ENCODE assay signal across 8 mouse cellular contexts in genomic region chrY:1246117-1246516, GRCm38 (mm10). TPM values are rescaled to one million over a fixed set of nuclear protein-coding genes. Genes with fewer than 3 reads are reported as not detected.
DNase-seq lines count a peak whose midpoint lies in the region; ATAC-seq and TF ChIP-seq lines count a peak whose summit lies in the region.
"Had no signal": no experiment of that assay in that cellular context is flagged by ENCODE, and none has a peak within 500 bp of the region (broad histone marks: within the 10 kb centered on the region; RNA-seq: fewer than 3 reads in every experiment).

No protein-coding gene starts in this region.

- H3K27me3 ChIP-seq in hindbrain, embryonic 10.5 days (ENCODE audit: insufficient read depth, poor library complexity, severe bottlenecking), result no peaks in the 10 kb centered on the region
- no peaks in the 10 kb centered on the region for H3K27me3 ChIP-seq in hindbrain, embryonic 11.5 days (ENCODE audit: control insufficient read depth, insufficient read depth, low read length)
- no peaks in the 10 kb centered on the region for H3K27me3 ChIP-seq in liver, embryonic 14.5 days (ENCODE audit: control insufficient read depth, insufficient read depth, low read length)
- H3K27me3 ChIP-seq in thymus, adult 2 months (ENCODE audit: control insufficient read depth, insufficient read depth, low read length), result no peaks in the 10 kb centered on the region

- 60% methylated on average over 6 of the region's 6 CpGs for WGBS in hindbrain, embryonic 10.5 days
- WGBS in hindbrain, embryonic 11.5 days, result 20% methylated on average over 2 of the region's 6 CpGs
- 56% methylated on average over 5 of the region's 6 CpGs for WGBS in liver, embryonic 14.5 days (ENCODE audit: insufficient replicate concordance)
- 58% methylated on average over 6 of the region's 6 CpGs for WGBS in thymus, adult 2 months

- no peaks in the 10 kb centered on the region for H3K9me3 ChIP-seq in hindbrain, embryonic 10.5 days
- H3K9me3 ChIP-seq in hindbrain, embryonic 11.5 days (ENCODE audit: control insufficient read depth, low read length), result no peaks in the 10 kb centered on the region
- H3K9me3 ChIP-seq in liver, embryonic 14.5 days (ENCODE audit: control insufficient read depth, low read length), result no peaks in the 10 kb centered on the region

- no peak overlapping the region for H3K4me2 ChIP-seq in hindbrain, embryonic 11.5 days (replicated peaks; ENCODE audit: low read depth, low read length)
- peak overlapping the region; percentile 20; the same call in 1 of the 2 replicates for H3K4me2 ChIP-seq in liver, embryonic 14.5 days (ENCODE audit: low read depth)

- H3K4me1 ChIP-seq in hindbrain, embryonic 10.5 days (replicated peaks), result no peaks in the 10 kb centered on the region
- H3K4me1 ChIP-seq in hindbrain, embryonic 11.5 days (replicated peaks; ENCODE audit: control insufficient read depth, insufficient read depth, low read length), result no peaks in the 10 kb centered on the region
- no peaks in the 10 kb centered on the region for H3K4me1 ChIP-seq in cortical plate, adult 2 months (ENCODE audit: control insufficient read depth, insufficient read depth, low read length)
- H3K4me1 ChIP-seq in liver, embryonic 14.5 days (replicated peaks; ENCODE audit: control insufficient read depth in 2 of 2, insufficient read depth in 2 of 2, low read length in 1 of 2), result no peaks in the 10 kb centered on the region
- no peaks in the 10 kb centered on the region for H3K4me1 ChIP-seq in thymus, adult 2 months (replicated peaks; ENCODE audit: control insufficient read depth, insufficient read depth, low read length)

- no peaks in the 10 kb centered on the region for H3K36me3 ChIP-seq in hindbrain, embryonic 10.5 days
- H3K36me3 ChIP-seq in hindbrain, embryonic 11.5 days (ENCODE audit: control insufficient read depth, insufficient read depth, low read length), result no peaks in the 10 kb centered on the region
- no peaks in the 10 kb centered on the region for H3K36me3 ChIP-seq in liver, embryonic 14.5 days (replicated peaks; ENCODE audit: control insufficient read depth, insufficient read depth, low read depth)
- no peaks in the 10 kb centered on the region for H3K36me3 ChIP-seq in thymus, adult 2 months (ENCODE audit: control insufficient read depth, insufficient read depth, low read length)

- TF ChIP-seq POLR2A in cortical plate, adult 2 months (IDR thresholded peaks at IDR 0.05; ENCODE audit: extremely low read depth, insufficient read depth, low read length), result no peak
- TF ChIP-seq POLR2A in thymus, adult 2 months (IDR thresholded peaks at IDR 0.05; ENCODE audit: control insufficient read depth, extremely low read depth, insufficient read depth, low read length, poor library complexity), result no peak

- no peak for DNase-seq in hindbrain, embryonic 10.5 days (ENCODE audit: low spot score)
- DNase-seq in hindbrain, embryonic 11.5 days (ENCODE audit: low spot score), result no peak
- peak; percentile 38 for DNase-seq in CD4-positive, CD25-positive, alpha-beta regulatory T cell, adult 2 months (ENCODE audit: low read depth, low spot score)
- no peak for DNase-seq in liver, embryonic 14.5 days (ENCODE audit: low read depth in 3 of 3, low spot score in 3 of 3)
- no peak for DNase-seq in thymus, adult 2 months
- no peak for DNase-seq in testis, postnatal 10 days (ENCODE audit: low spot score)
- DNase-seq: adrenal gland, adult 8-10 months had no signal

- no peak overlapping the region for H3K27ac ChIP-seq in hindbrain, embryonic 10.5 days
- no peak overlapping the region for H3K27ac ChIP-seq in hindbrain, embryonic 11.5 days (ENCODE audit: low read depth, low read length)
- no peak overlapping the region for H3K27ac ChIP-seq in cortical plate, adult 2 months (ENCODE audit: insufficient read depth, low read length)
- H3K27ac ChIP-seq in liver, embryonic 14.5 days, result no peak overlapping the region
- no peak overlapping the region for H3K27ac ChIP-seq in thymus, adult 2 months (ENCODE audit: control insufficient read depth, insufficient read depth, low read length)

- H3K4me3 ChIP-seq in hindbrain, embryonic 10.5 days, result peak overlapping the region; percentile 50; the same call in 1 of the 2 replicates
- H3K4me3 ChIP-seq in hindbrain, embryonic 11.5 days (ENCODE audit: low read depth, low read length), result no peak overlapping the region
- H3K4me3 ChIP-seq in cortical plate, adult 2 months (ENCODE audit: insufficient read depth, low read length), result peak overlapping the region; percentile 82; the same call in 1 of the 2 replicates
- no peak overlapping the region for H3K4me3 ChIP-seq in liver, embryonic 14.5 days (ENCODE audit: insufficient read depth in 1 of 2, low read depth in 2 of 2, low read length in 2 of 2)
- no peak overlapping the region for H3K4me3 ChIP-seq in thymus, adult 2 months (ENCODE audit: control insufficient read depth, insufficient read depth, low read length)

- TF ChIP-seq CTCF in cortical plate, adult 2 months (IDR thresholded peaks at IDR 0.05; ENCODE audit: extremely low read depth, insufficient read depth, low read length), result no peak
- no peak for TF ChIP-seq CTCF in liver, embryonic 14.5 days (IDR thresholded peaks at IDR 0.05; ENCODE audit: low read depth)
- no peak for TF ChIP-seq CTCF in thymus, adult 2 months (IDR thresholded peaks at IDR 0.05; ENCODE audit: borderline replicate concordance, control insufficient read depth, extremely low read depth, insufficient read depth, low read length, poor library complexity)

- no peak for ATAC-seq in hindbrain, embryonic 11.5 days (ENCODE audit: low FRiP score)
- ATAC-seq in liver, embryonic 14.5 days (ENCODE audit: insufficient read depth), result no peak

- TF ChIP-seq EP300 in liver, embryonic 14.5 days (IDR thresholded peaks at IDR 0.05; ENCODE audit: low read depth), result no peak

- H3K9ac ChIP-seq in hindbrain, embryonic 11.5 days (ENCODE audit: low read depth, low read length), result no peak overlapping the region
- H3K9ac ChIP-seq in liver, embryonic 14.5 days (replicated peaks), result no peak overlapping the region

RNA-seq across cellular contexts. Expression of gene Uty, which starts 0.6 kb away (rescaled TPM):
- polyA plus RNA-seq in hindbrain, embryonic 10.5 days (2016; fragmentation: Nextera tagmentation; extraction: Ambion mirVana), result 10.8 and 17.6 TPM in 2 replicates
- polyA plus RNA-seq in hindbrain, embryonic 11.5 days (2014; fragmentation: Nextera tagmentation; extraction: Ambion mirVana), result 10.6 and 16.1 TPM in 2 replicates
- polyA plus RNA-seq in cortical plate, adult 2 months (2012; rRNA removed), result not detected in 2 replicates
- 1.5 and 3.7 TPM in 2 replicates for polyA plus RNA-seq in liver, embryonic 14.5 days (2012; rRNA removed)
- 6.6 TPM in 1 of 2 replicates, not detected in the other for polyA plus RNA-seq in liver, embryonic 14.5 days (2014; fragmentation: Nextera tagmentation; extraction: Ambion mirVana)
- 3.3 TPM in 1 of 2 replicates, not detected in the other for polyA plus RNA-seq in thymus, adult 2 months (2012; rRNA removed)

RNA-seq across cellular contexts. Expression of gene Ddx3y, which starts 40.3 kb away (rescaled TPM):
- polyA plus RNA-seq in hindbrain, embryonic 10.5 days (2016; fragmentation: Nextera tagmentation; extraction: Ambion mirVana), result 11.1 and 18.2 TPM in 2 replicates
- 12.4 and 19.6 TPM in 2 replicates for polyA plus RNA-seq in hindbrain, embryonic 11.5 days (2014; fragmentation: Nextera tagmentation; extraction: Ambion mirVana)
- polyA plus RNA-seq in cortical plate, adult 2 months (2012; rRNA removed), result not detected in 2 replicates
- 4.1 and 9.1 TPM in 2 replicates for polyA plus RNA-seq in liver, embryonic 14.5 days (2012; rRNA removed)
- polyA plus RNA-seq in liver, embryonic 14.5 days (2014; fragmentation: Nextera tagmentation; extraction: Ambion mirVana), result 13.6 TPM in 1 of 2 replicates, not detected in the other
- polyA plus RNA-seq in thymus, adult 2 months (2012; rRNA removed), result 3.3 TPM in 1 of 2 replicates, not detected in the other

Comparison
In these comparisons a context has a peak if more than half of its experiments do, and no peak if none do; other contexts are left out.
1. H3K4me3 ChIP-seq: peak in hindbrain, embryonic 10.5 days (single experiment) and cortical plate, adult 2 months (single experiment); none in hindbrain, embryonic 11.5 days (single experiment), liver, embryonic 14.5 days (0 of 2) and thymus, adult 2 months (single experiment).